Mouse (Mus musculus) lung, postnatal 25 days (tissue): ENCODE measurements around the gene Eif1b.
"Not testable (repeated sequence)": the region's sequence is repeated elsewhere in the genome, so short reads cannot be mapped to it uniquely, and the experiment has no call there.

Source experiments
- DNase-seq: peaks from one replicate; pipeline ENCODE4 v3.0.0; 2022; ENCODE audit warnings: low spot score

Gene Eif1b

GRCm38 (mm10) chr9:120521161-120521560 lies 29.1 kb downstream of the Eif1b start:
- DNase-seq, result no peak

GRCm38 (mm10) chr9:120527270-120527669 lies 35.2 kb downstream of the Eif1b start:
- no peak for DNase-seq

GRCm38 (mm10) chr9:120527919-120528318 lies 35.9 kb downstream of the Eif1b start:
- DNase-seq, result no peak

GRCm38 (mm10) chr9:120528815-120529510 lies 36.9 kb downstream of the Eif1b start:
- no peak for DNase-seq

- no peak for DNase-seq
Observed at GRCm38 (mm10) chr9:120530471-120530870, 38.4 kb downstream of the Eif1b start.

GRCm38 (mm10) chr9:120532062-120532461 lies 40.0 kb downstream of the Eif1b start:
- no peak for DNase-seq

GRCm38 (mm10) chr9:120532691-120533090 lies 40.7 kb downstream of the Eif1b start:
- DNase-seq, result no peak

GRCm38 (mm10) chr9:120533446-120533950 lies 41.5 kb downstream of the Eif1b start:
- DNase-seq, result not testable (repeated sequence)

GRCm38 (mm10) chr9:120539662-120540251 lies 47.7 kb downstream of the Eif1b start, which contains the start of gene Entpd3:
Gene Entpd3, plus strand, starts transcription at chr9:120539818.
- no peak for DNase-seq

- peak; percentile 66 for DNase-seq
Observed at GRCm38 (mm10) chr9:120541411-120541810, 49.4 kb downstream of the Eif1b start.

GRCm38 (mm10) chr9:120542241-120542640 lies 50.2 kb downstream of the Eif1b start:
- no peak for DNase-seq
